Mouse (Mus musculus) spleen, adult 2 months (tissue): ENCODE data around the gene B4galnt3. TPM values are rescaled to one million over a fixed set of nuclear protein-coding genes. Genes with fewer than 3 reads are reported as not detected.

Source experiments
- DNase-seq, 2 experiments: peaks; one replicate each; pipeline versions ENCODE4 v3.0.0 to v3.0.0-alpha.2; 2012 to 2021; ENCODE audit warnings: low spot score in 2 of 2, low read depth in 1 of 2
- H3K27ac ChIP-seq: fragments of 200-500 bp; 2 replicates; pipeline ENCODE4 v1.5.1; 2012; ENCODE audit warnings: low read length, inconsistent platforms; ENCODE audit not compliant: insufficient read depth
- H3K27me3 ChIP-seq: fragments of 200-500 bp; 2 replicates; pipeline ENCODE4 v1.6.1; 2012; ENCODE audit warnings: mild to moderate bottlenecking, moderate library complexity, low read length, inconsistent platforms; ENCODE audit not compliant: control insufficient read depth, insufficient read depth
- H3K36me3 ChIP-seq: fragments of 200-500 bp; 2 replicates; pipeline ENCODE4 v1.6.1; 2012; ENCODE audit warnings: mild to moderate bottlenecking, low read length, inconsistent platforms; ENCODE audit not compliant: control insufficient read depth, insufficient read depth
- H3K4me1 ChIP-seq: fragments of 200-500 bp; 2 replicates; pipeline ENCODE4 v1.6.1; 2011; ENCODE audit warnings: inconsistent platforms; ENCODE audit not compliant: control insufficient read depth, insufficient read depth, insufficient read length
- H3K4me3 ChIP-seq: fragments of 200-500 bp; 2 replicates; pipeline ENCODE4 v1.5.1; 2011; ENCODE audit warnings: mild to moderate bottlenecking, inconsistent platforms; ENCODE audit not compliant: insufficient read depth, insufficient read length; ENCODE audit errors: extremely low read depth
- CTCF ChIP-seq: fragments of 200-500 bp; IDR thresholded peaks from 2 replicates; pipeline ENCODE4 v1.5.1; 2011; ENCODE audit warnings: mild to moderate bottlenecking, inconsistent platforms; ENCODE audit not compliant: insufficient read depth, insufficient read length, insufficient replicate concordance; ENCODE audit errors: extremely low read depth
- POLR2A ChIP-seq: fragments of 200-500 bp; IDR thresholded peaks from 2 replicates; pipeline ENCODE4 v1.6.1; 2011; ENCODE audit warnings: low read depth, low read length, inconsistent platforms
- WGBS: fragments of 180-500 bp; shearing (Covaris S2); methylation state at CpG from one replicate; pipeline ENCODE4 v1.1.7; 2018; 5-methylcytosine and 5-hydroxymethylcytosine counted together
- polyA plus RNA-seq: library from polyadenylated mRNA; depleted of rRNA; stranded (reverse); fragments of >200 nt; gene quantifications from 2 replicates; pipeline ENCODE4 v1.2.3, GENCODE M21; 2012

B4galnt3 gene
- polyA plus RNA-seq, 1 experiment = 0.09 TPM

GRCm38 (mm10) chr6:120294785-120295133 lies 400 bp upstream of the B4galnt3 start:
- WGBS = 3% methylated on average over 16 of the region's 16 CpGs
- no peak overlapping the region for H3K27ac ChIP-seq

GRCm38 (mm10) chr6:120291396-120292009 lies 2.9 kb downstream of the B4galnt3 start:
- 78% methylated on average over 7 of the region's 7 CpGs for WGBS
- H3K27me3 ChIP-seq = peaks cover 14% of the 10 kb centered on the region

More at GRCm38 (mm10) chr6:120294785-120295133, 400 bp upstream of the B4galnt3 start:
- Histone ChIP-seq H3K36me3 (no peaks in the 10 kb centered on the region), H3K4me1 (peaks cover 9% of the 10 kb centered on the region), H3K4me3 (peak overlapping the region; percentile 39; the same call in 1 of the 2 replicates), H3K27me3 (peaks cover 14% of the 10 kb centered on the region)
- TF ChIP-seq POLR2A (no peak), CTCF (no peak)
- DNase-seq = peak in 1 of 2 experiments; percentile 6

GRCm38 (mm10) chr6:120289430-120289829 lies 4.9 kb downstream of the B4galnt3 start:
- DNase-seq = no peak
- 83% methylated on average over 4 of the region's 4 CpGs for WGBS
- H3K27me3 ChIP-seq = peaks cover 7% of the 10 kb centered on the region
- no peak for TF ChIP-seq POLR2A
- TF ChIP-seq CTCF = no peak
- no peaks in the 10 kb centered on the region for H3K36me3 ChIP-seq
- no peak overlapping the region for H3K4me3 ChIP-seq
- H3K4me1 ChIP-seq = peaks cover 4% of the 10 kb centered on the region
- H3K27ac ChIP-seq = no peak overlapping the region

More at GRCm38 (mm10) chr6:120291396-120292009, 2.9 kb downstream of the B4galnt3 start:
- no peak overlapping the region for H3K27ac ChIP-seq
- H3K4me3 ChIP-seq = no peak overlapping the region
- peaks cover 9% of the 10 kb centered on the region for H3K4me1 ChIP-seq
- no peak for TF ChIP-seq CTCF
- TF ChIP-seq POLR2A = no peak
- no peak for DNase-seq
- no peaks in the 10 kb centered on the region for H3K36me3 ChIP-seq

GRCm38 (mm10) chr6:120288541-120288940 lies 5.8 kb downstream of the B4galnt3 start:
- Histone ChIP-seq H3K27ac (no peak overlapping the region), H3K4me1 (no peaks in the 10 kb centered on the region), H3K36me3 (no peaks in the 10 kb centered on the region), H3K27me3 (peaks cover 1% of the 10 kb centered on the region; the same call in 1 of the 2 replicates), H3K4me3 (no peak overlapping the region)
- 49% methylated on average over 7 of the region's 7 CpGs for WGBS
- no peak for TF ChIP-seq CTCF
- no peak for TF ChIP-seq POLR2A
- no peak for DNase-seq

- Histone ChIP-seq H3K4me3 (no peak overlapping the region), H3K27ac (no peak overlapping the region), H3K4me1 (no peaks in the 10 kb centered on the region), H3K27me3 (no peaks in the 10 kb centered on the region), H3K36me3 (no peaks in the 10 kb centered on the region)
- TF ChIP-seq POLR2A = no peak
- no peak for TF ChIP-seq CTCF
- 88% methylated on average over 9 of the region's 9 CpGs for WGBS
- no peak for DNase-seq
These were observed 7.1 kb downstream of the B4galnt3 start for GRCm38 (mm10) chr6:120287279-120287678.

- Histone ChIP-seq H3K4me3 (no peak overlapping the region), H3K27me3 (no peaks in the 10 kb centered on the region), H3K4me1 (no peaks in the 10 kb centered on the region), H3K36me3 (no peaks in the 10 kb centered on the region), H3K27ac (no peak overlapping the region)
- WGBS = 81% methylated on average over 7 of the region's 7 CpGs
- no peak for TF ChIP-seq POLR2A
- TF ChIP-seq CTCF = no peak
- no peak for DNase-seq
These were observed 17.4 kb downstream of the B4galnt3 start for GRCm38 (mm10) chr6:120276874-120277449.

- Histone ChIP-seq H3K36me3 (no peaks in the 10 kb centered on the region), H3K27ac (no peak overlapping the region), H3K4me3 (no peak overlapping the region), H3K4me1 (no peaks in the 10 kb centered on the region), H3K27me3 (no peaks in the 10 kb centered on the region)
- no peak for DNase-seq
- no peak for TF ChIP-seq CTCF
- no peak for TF ChIP-seq POLR2A
- WGBS = 53% methylated on average over 6 of the region's 6 CpGs
These were observed 19.1 kb downstream of the B4galnt3 start for GRCm38 (mm10) chr6:120275301-120275700.
